Mouse (Mus musculus) kidney, postnatal 25 days (tissue): ENCODE measurements around the gene Fam227b.

Source experiments
- DNase-seq, 2 experiments: peaks; one replicate each; pipeline ENCODE4 v3.0.0; 2021; ENCODE audit warnings: mixed read lengths in 2 of 2

Gene Fam227b

GRCm38 (mm10) chr2:125975808-125976345 lies 175.9 kb downstream of the Fam227b start:
- no peak for DNase-seq

GRCm38 (mm10) chr2:125975206-125975605 lies 176.6 kb downstream of the Fam227b start:
- DNase-seq, result no peak

GRCm38 (mm10) chr2:125973207-125973606 lies 178.6 kb downstream of the Fam227b start:
- peak in 1 of 2 experiments; percentile 45 for DNase-seq

GRCm38 (mm10) chr2:125968811-125969210 lies 183.0 kb downstream of the Fam227b start:
- no peak for DNase-seq

GRCm38 (mm10) chr2:125948195-125948594 lies 203.6 kb downstream of the Fam227b start:
- DNase-seq, result no peak

- DNase-seq, result no peak
Measured at GRCm38 (mm10) chr2:125943301-125943700, 208.5 kb downstream of the Fam227b start.

DNA sequence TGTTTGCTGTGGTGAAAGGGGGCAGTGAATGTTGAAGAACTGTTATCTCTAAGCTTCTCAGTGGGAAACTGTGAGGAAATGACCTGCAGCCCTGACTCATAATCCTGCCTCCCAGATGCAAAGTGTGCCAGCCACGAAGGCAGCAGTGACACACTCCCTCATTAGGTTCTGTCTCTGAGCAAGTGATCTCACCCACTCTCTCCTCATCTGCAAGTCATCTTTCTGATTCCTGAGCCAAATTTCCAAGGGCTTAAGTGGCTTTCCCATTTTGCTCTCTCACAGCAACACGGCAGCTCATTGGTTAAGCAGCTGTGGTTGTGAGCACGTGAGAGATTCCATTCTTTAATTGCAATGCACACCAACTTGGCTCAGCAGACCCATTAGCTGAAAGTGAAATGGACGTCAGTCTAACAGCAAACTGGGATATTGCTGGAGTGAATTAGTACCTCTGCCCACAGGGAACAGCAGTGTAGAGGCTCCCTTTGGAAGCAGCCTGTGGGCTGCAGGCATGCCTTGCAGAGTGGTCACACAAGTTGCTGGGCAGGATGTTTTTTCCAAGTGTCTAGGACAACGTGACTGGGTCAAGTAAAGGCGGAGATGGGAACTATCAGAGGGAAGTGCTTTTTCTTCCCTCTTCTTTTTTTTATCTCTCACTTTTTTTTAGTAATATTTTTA lies 210.6 kb downstream of the Fam227b start:
- no peak for DNase-seq

GRCm38 (mm10) chr2:125938993-125939642 lies 212.7 kb downstream of the Fam227b start:
- DNase-seq, result no peak

DNA sequence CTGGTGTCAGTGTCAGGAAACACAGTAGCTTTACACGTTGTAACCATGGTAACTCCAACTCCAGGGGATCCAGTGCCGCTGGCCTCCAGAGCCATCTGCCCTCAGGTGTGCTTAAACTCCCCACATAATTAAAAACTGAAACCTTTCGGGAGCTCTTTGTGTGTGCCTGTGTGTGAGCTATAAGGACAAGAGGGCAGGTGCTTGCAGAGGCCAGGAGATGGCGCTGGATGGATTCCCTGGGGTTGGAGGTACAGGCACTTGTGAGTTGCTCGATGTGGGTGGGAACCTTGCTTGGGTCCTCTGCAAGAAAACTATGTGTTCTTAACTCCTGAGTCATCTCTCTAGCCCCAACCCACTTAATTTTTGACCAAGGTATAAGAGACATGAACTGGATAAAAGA lies 215.4 kb downstream of the Fam227b start:
- DNase-seq, result no peak

GRCm38 (mm10) chr2:125933977-125934376 lies 217.8 kb downstream of the Fam227b start:
- no peak for DNase-seq
